Mouse (Mus musculus) mouse trophoblast stem cell (cell line): ENCODE measurements around the gene Mdn1.

Experiments used
- in situ Hi-C, 2 experiments: fragments of 300-500 bp; cut with MseI, MboI; formaldehyde crosslinking; loops; 2 replicates in 1 of 2; 3 replicates in 1 of 2; pipeline ENCODE4 v1.15.1; 2025

Gene Mdn1

GRCm38 (mm10) chr4:32656918-32657662 is at the start of gene Mdn1:
TSS of gene Mdn1 (plus strand) at chr4:32657119.
- in situ Hi-C loops = no loop called here

- in situ Hi-C loops = no loop called here
Measured at GRCm38 (mm10) chr4:32615034-32615881, 41.7 kb upstream of the Mdn1 start, which contains the start of gene Casp8ap2. TSS of gene Casp8ap2 (plus strand) at chr4:32615451.

- in situ Hi-C loops = no loop called here
Measured at GRCm38 (mm10) chr4:32621637-32622036, 35.3 kb upstream of the Mdn1 start.

GRCm38 (mm10) chr4:32651669-32652068 is 5.2 kb upstream of the Mdn1 start:
- in situ Hi-C loops = no loop called here

GRCm38 (mm10) chr4:32656146-32656904 is 594 bp upstream of the Mdn1 start:
- in situ Hi-C loops = no loop called here

GRCm38 (mm10) chr4:32665843-32666242 is 8.9 kb downstream of the Mdn1 start:
- in situ Hi-C loops = no loop called here

GRCm38 (mm10) chr4:32668291-32668690 is 11.4 kb downstream of the Mdn1 start:
- in situ Hi-C loops = no loop called here

- in situ Hi-C loops = no loop called here
Measured at GRCm38 (mm10) chr4:32669825-32670224, 12.9 kb downstream of the Mdn1 start.

- in situ Hi-C loops = no loop called here
Measured at GRCm38 (mm10) chr4:32674025-32674424, 17.1 kb downstream of the Mdn1 start.

- in situ Hi-C loops = no loop called here
Measured at GRCm38 (mm10) chr4:32677471-32677870, 20.6 kb downstream of the Mdn1 start.

GRCm38 (mm10) chr4:32680843-32681242 is 23.9 kb downstream of the Mdn1 start:
- in situ Hi-C loops = no loop called here

GRCm38 (mm10) chr4:32682471-32682870 is 25.6 kb downstream of the Mdn1 start:
- in situ Hi-C loops = no loop called here

GRCm38 (mm10) chr4:32683061-32683582 is 26.2 kb downstream of the Mdn1 start:
- in situ Hi-C loops = no loop called here

- in situ Hi-C loops = no loop called here
Measured at GRCm38 (mm10) chr4:32717733-32718132, 60.8 kb downstream of the Mdn1 start.

- in situ Hi-C loops = no loop called here
Measured at GRCm38 (mm10) chr4:32745394-32745793, 88.5 kb downstream of the Mdn1 start.

- in situ Hi-C loops = no loop called here
Measured at GRCm38 (mm10) chr4:32748396-32748795, 91.5 kb downstream of the Mdn1 start.

GRCm38 (mm10) chr4:32750711-32751110 is 93.8 kb downstream of the Mdn1 start:
- in situ Hi-C loops = no loop called here

GRCm38 (mm10) chr4:32757430-32757829 is 100.5 kb downstream of the Mdn1 start:
- in situ Hi-C loops = no loop called here

- in situ Hi-C loops = no loop called here
Measured at GRCm38 (mm10) chr4:32767471-32767870, 110.6 kb downstream of the Mdn1 start.

GRCm38 (mm10) chr4:32768046-32768445 is 111.1 kb downstream of the Mdn1 start:
- in situ Hi-C loops = no loop called here

- in situ Hi-C loops = loop anchor here (10.0 kb wide), 1 partner anchor 184 kb away; the partner anchor contains the start of gene Ankrd6 (in 2 of the 2)
Measured at GRCm38 (mm10) chr4:32770284-32770810, 113.4 kb downstream of the Mdn1 start.
